Mouse (Mus musculus): ENCODE data around the gene Ccs.

Ccs gene

DNA sequence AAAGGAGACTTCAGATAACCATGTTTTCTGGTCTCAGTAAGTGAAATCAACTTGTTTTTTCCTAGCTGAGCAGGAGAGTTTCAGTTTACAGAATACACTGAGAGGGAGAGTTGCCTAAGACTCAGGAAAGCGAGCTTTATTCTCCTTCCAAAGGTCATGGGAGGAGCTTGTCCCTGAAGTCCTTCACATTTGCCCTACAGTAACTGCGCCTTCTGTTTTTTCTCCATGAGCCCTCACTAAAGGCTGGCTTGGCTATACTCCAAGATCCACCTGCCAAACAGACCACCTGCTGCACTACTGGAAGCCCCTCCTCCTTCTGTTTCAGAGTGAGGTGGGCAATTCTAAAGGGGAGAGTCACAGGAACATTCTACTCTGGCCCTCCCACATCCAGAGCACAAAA is 3.0 kb downstream of the Ccs start:
- WGBS, result 81% methylated on average over 2 of the region's 2 CpGs

DNA sequence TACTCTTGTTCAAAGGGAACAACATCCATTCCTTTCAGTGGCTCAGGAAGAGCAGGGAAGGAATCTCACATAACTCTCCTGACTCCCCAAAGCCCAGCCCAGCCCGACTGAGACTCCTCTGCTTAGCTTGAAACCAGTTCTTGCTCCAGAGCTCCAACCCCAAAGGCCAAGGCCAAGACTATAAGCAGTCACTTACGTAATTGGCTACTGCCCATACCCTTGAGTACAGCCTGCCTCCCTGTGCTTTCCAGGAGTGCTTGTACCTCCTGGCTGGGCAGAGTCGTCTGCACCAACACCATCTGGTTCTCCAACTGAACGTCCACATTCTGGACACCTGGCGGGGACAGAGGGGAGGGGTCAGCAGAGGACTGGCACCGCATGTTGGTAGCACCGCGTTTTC is 5.2 kb downstream of the Ccs start:
- 87% methylated on average over 8 of the region's 8 CpGs for WGBS

DNA sequence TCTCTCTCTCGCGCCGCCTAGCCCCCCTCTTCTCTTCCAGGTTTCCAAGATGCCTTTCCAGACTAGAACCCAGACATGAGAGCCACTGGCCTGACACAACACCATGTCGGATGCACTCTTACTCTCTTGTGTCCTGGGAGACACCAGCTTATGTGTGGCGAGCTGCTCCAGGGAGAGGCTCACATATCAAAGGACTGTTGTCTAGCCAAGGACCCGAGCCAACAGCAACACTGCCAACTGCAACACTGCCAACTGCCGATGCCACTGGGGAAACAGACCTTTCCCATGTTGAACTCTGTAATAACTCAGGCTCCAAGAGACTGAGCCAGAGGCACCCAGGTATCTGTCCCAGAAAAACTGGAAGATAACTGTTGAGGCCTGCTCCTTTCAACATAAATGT is 10.0 kb downstream of the Ccs start:
- 56% methylated on average over 7 of the region's 7 CpGs for WGBS

GRCm38 (mm10) chr19:4828444-4829114 is 10.6 kb downstream of the Ccs start:
- 72% methylated on average over 16 of the region's 16 CpGs for WGBS

- 57% methylated on average over 5 of the region's 5 CpGs for WGBS
These were observed 18.3 kb downstream of the Ccs start for GRCm38 (mm10) chr19:4820678-4821303.

DNA sequence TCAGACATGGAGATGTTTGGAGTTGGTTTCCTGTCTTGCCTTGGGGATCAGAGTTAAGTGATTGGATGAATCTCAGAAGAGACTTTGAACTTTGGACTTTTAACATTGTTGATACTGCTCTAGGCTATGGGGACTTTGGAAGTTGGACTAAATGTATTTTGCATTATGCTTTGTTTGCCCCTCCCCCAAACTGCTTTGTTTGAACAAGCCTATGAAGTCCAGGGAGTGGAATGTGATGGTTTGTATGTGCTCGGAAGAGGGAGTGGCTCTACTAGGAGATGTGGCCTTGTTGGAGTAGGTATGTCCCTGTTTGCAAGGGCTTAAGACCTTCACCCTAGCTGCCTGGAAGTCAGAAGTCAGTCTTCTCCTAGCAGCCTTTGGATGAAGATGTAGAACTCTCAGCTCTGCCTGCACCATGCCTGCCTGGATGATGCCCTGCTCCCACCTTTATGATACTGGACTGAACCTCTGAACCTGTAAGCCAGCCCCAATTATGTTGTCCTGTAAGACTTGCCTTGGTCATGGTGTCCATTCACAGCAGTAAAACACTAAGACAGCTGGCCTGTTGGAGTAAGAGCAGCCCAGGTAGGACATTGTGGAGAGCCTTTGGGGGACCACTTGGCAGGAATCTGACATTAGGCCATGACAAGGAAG is 21.8 kb downstream of the Ccs start:
- WGBS, result 72% methylated on average over 1 of the region's 1 CpGs

GRCm38 (mm10) chr19:4813015-4813414 is 26.1 kb downstream of the Ccs start:
- 83% methylated on average over 6 of the region's 6 CpGs for WGBS

DNA sequence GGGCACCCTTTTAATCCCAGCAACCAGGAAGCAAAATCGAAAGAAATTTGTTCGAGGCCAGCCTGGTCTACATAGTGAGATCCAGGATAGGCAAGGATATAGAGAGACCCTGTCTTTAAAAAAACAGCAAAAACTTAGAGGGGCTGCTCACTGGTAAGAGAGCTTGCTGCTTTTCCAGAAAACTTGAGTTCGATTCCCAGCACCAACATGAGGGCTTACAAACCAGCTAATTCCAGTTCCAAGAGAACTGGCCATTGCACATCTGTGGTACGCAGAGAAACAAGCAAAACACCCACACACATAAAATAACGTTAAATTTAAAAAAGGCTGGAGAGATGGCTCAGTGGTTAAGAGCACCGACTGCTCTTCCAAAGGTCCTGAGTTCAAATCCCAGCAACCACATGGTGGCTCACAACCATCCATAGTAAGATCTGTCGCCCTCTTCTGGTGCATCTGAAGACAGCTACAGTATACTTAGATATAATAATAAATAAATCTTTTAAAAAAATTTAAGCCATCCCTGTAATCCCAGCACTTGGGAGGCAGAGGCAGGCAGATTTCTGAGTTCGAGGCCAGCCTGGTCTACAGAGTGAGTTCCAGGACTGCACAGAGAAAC is 26.7 kb downstream of the Ccs start:
- 77% methylated on average over 8 of the region's 8 CpGs for WGBS

DNA sequence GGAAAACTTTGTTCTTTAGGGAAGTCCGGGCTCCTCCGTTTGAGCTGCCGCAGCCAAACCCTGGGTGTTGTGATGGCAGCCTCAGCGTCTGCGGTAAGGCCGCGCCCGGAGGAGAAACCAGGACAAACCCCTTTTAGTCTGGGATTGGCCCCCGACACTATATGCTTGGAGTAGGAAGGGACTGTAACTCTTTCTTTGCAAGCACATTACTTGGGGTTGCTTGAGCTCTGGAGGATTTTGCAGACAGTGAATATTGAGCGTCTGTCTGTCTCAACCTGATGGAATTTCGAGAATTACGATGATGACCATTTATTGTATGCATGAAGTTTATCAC is 27.3 kb downstream of the Ccs start:
- WGBS, result 1% methylated on average over 12 of the region's 12 CpGs

- under 1% methylated on average over 83 of the region's 83 CpGs for WGBS
These were observed 27.8 kb downstream of the Ccs start, which contains the start of the genes Gm21992 and Rbm14 for GRCm38 (mm10) chr19:4811063-4811908. TSS of gene Gm21992 (minus strand) at chr19:4811612. TSS of gene Rbm14 (minus strand) at chr19:4811634.

DNA sequence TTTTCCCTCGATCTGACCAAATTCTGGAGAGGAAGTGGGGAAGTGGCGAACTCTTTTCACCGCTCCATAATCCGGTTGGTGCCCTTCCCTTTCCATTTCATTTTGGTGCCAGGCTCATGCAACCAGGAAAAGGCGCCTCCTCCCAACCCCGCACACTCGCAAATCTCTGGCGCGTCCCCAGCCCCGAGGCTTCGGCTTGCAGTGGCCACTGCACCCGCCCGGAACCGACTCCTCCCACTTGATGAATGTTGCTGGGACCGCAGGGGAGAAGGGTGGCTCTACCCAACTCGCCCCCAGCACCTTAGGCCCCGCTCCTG is 28.4 kb downstream of the Ccs start:
- WGBS, result 0% methylated on average over 17 of the region's 17 CpGs

DNA sequence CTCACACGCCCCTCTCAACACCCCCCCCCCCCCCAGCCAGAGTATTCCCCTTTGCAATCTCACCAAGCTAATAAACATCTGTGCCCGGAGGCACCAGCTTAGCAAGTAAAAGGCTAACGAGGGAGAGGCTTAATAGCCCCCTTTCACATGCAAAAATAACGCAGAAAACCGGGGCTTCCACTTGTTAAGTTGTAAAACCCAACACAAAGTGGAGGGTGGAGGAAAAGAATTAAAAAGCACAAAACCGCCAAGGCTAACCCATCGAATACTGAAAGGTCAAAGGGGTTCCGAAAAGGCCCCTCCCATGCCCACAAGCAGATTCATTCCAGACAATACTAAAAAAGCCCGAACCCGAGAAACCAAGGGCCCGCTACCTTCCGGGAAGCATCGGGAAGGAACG is 28.8 kb downstream of the Ccs start:
- under 1% methylated on average over 14 of the region's 14 CpGs for WGBS

- 86% methylated on average over 10 of the region's 10 CpGs for WGBS
These were observed 35.8 kb downstream of the Ccs start for GRCm38 (mm10) chr19:4803283-4803682.

- 86% methylated on average over 7 of the region's 7 CpGs for WGBS
These were observed 36.4 kb downstream of the Ccs start for GRCm38 (mm10) chr19:4802691-4803091.

- WGBS, result 80% methylated on average over 5 of the region's 5 CpGs
These were observed 40.0 kb downstream of the Ccs start for GRCm38 (mm10) chr19:4799083-4799482.

- WGBS, result 47% methylated on average over 2 of the region's 2 CpGs
These were observed 41.3 kb downstream of the Ccs start for GRCm38 (mm10) chr19:4797846-4798245.

DNA sequence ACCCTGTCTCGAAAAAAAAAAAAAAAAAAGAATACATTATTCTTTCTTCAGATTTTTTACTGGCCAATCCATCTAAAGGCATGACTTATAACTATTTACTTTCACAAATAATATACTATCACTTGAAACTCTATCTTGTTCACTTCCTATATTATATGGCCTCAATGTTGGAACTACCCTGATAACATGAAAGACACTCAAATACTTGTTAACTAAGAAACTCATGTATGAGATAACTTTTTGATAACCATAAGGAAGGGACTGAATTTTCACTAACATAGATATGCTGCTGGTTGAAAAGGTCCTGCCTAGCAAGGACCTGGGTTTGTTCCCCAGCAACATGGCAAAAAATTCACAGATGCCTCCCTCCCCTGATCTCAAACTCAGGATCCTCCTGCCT is 43.2 kb downstream of the Ccs start:
- 71% methylated on average over 1 of the region's 1 CpGs for WGBS

DNA sequence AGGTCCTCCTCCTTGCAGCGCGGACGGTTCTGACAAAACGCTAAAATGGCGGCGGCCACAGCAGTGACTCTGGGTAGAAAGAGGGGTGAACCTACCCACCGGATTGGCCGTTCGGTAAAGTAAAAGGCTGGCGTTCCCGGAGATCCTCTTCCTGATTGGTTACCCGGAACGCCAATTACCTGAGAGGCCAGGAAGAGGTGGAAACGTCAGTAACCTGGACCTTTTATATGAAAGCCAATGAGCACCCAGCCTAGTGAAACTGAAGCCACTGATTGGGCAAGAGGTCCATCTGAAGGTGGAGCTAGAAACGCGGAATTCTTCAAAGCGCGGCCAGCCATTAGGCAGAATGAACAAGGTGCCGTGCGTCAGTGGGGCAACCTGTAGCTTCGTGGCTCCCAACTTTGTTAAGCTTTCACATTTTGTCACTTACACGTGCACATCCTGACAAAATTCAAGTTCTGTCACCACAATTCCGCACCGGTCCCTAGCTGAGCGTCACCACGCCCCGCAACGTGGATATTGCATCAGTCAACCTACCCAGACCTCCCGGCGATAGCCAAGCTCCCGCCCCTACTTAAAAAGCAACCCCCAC is 45.2 kb downstream of the Ccs start, which contains the start of gene Rbm4:
Rbm4 (minus strand) TSS at position 71 of the 592 bp plus-strand sequence.
- under 1% methylated on average over 31 of the region's 31 CpGs for WGBS

- WGBS, result under 1% methylated on average over 16 of the region's 16 CpGs
These were observed 45.8 kb downstream of the Ccs start for GRCm38 (mm10) chr19:4793281-4793830.

DNA sequence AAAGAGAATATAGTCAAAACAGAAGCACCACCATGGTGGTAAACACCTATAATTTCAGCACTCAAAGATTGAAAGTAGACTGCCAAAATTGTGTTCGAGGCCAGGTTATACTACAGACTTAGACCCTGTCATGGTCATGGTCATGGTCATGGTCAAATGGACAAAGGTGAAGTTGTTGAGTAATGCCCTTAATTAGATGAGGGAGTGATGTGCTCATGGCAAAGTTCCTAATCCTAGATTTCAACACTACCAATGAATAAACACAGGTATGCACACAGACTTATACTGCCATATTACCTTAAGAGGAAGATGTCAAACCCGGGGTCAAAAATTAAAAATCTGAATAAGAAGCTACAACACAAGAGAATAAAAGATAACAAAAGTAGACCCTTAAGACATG is 52.8 kb downstream of the Ccs start:
- 86% methylated on average over 2 of the region's 2 CpGs for WGBS

GRCm38 (mm10) chr19:4785206-4785605 is 53.9 kb downstream of the Ccs start:
- 60% methylated on average over 7 of the region's 7 CpGs for whole genome bisulfite sequencing

Data from cerebral cortex, adult 2 months (tissue).